Mouse (Mus musculus) ZHBTc4 (cell line): ENCODE measurements at regions not wholly inside any gene's neighbourhood (a gene's known extent, or its start where the extent isn't known, plus 50 kb on each side); places are given as distances from the start of the nearest gene placed in this dataset.

Experiments
- DNase-seq: peaks from one replicate; pipeline ENCODE4 v3.0.0-alpha.2; 2011; ENCODE audit warnings: low read depth, low spot score

DNA sequence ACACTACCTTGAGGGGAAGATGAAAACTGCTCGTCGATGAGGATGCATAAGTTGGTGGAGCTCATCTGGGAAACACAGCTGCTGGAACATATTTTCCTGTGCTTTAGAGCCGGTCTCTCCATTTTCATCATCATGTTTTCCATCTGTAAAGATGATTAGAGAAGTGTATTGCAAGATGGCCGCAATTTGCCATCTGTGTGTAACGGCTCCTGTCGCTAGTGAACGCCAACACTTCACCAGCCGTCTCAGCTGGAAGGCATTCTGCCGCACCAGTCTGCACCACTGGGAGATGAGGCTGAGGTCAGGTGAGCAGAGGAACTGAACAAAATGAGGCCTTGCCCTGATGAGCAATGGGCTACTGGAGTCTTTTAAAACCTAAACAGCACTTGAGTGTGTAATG is 57.4 kb downstream of the Gm21962 start:
- no peak for DNase-seq

DNA sequence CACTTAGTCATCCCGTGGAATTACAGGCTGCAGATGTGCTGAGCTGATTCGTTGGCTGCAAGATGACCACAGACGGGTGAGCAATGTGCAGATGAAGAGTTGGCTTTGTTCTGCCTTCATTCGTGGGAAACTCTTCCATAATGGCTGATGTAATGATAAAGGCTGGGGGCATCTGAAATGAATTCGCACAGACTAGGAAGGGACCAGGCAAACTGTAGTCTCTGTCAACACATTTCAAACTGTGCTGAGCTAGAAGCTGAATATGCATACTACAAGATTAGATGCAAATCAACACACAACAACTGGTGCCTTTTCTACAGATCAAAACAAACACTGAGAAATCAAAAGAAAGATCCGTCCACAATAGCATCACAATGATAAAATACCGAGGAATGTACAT is 58.1 kb downstream of the Gm21962 start:
- no peak for DNase-seq

- peak; percentile 42 for DNase-seq
These were observed 66.0 kb downstream of the Gm21962 start for GRCm38 (mm10) chr3:137737222-137737800.

- no peak for DNase-seq
These were observed 70.2 kb downstream of the Gm21962 start for GRCm38 (mm10) chr3:137741528-137741927.

DNA sequence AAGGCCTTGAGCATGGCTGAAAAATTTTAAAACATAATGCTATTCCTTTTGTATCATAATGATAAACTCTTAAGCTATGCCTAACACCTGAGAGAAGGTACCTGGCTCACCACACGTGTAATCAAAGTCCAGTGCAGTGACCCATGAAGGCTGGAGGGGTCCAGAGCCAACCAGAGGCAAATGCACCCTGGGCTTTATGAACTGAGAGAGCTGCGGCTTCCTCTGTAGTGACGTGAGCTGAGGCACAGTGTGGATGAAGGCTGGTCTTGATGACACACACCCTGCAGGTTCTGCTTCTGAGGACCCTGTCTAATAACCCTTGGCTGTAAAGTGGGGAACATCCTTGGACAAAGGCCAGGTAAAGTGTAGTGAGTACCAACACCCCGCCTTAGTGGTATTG is 70.8 kb downstream of the Gm21962 start:
- no peak for DNase-seq

- DNase-seq = no peak
These were observed 80.5 kb downstream of the Gm21962 start for GRCm38 (mm10) chr3:137751732-137752260.

- DNase-seq = peak; percentile 92
These were observed 81.3 kb downstream of the Gm21962 start for GRCm38 (mm10) chr3:137752447-137753256.

- DNase-seq = no peak
These were observed 81.9 kb downstream of the Gm21962 start for GRCm38 (mm10) chr3:137753257-137753654.

GRCm38 (mm10) chr3:137755391-137755790 is 84.1 kb downstream of the Gm21962 start:
- no peak for DNase-seq

DNA sequence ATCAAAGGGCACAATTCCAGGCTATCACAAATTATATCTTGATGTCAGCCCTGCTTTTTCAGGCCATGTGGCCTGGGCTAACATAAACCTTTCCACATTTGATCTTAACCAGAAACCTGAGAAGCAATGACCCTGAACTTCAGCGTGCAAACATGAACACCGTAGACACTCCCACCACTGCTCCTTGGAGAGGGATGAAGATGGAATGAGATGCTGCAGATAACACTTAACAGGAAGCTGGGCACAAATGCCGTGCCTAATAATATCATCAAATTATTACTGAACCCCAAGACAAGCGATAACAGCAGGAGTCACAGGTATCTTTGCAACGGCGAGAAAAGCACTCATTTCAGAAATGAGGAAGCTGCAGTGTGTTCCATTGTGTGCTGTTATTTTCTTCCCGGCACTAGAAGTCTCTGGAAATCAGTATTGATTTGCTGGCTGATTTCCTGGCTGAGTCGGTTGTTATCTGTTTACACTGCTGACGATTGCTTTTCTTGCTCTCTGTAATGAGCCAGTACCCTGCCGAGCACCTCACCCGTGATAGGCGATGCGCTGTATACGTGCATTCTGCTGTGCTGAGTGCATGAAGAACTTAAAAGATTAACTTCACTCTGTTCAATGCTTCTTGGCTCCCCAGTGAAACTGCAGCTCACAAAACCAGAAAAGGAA is 91.0 kb downstream of the Gm21962 start:
- DNase-seq = no peak

- no peak for DNase-seq
These were observed 92.1 kb downstream of the Gm21962 start for GRCm38 (mm10) chr3:137763406-137763805.

GRCm38 (mm10) chr3:137768627-137769026 is 95.7 kb upstream of the H2afz start:
- no peak for DNase-seq

DNA sequence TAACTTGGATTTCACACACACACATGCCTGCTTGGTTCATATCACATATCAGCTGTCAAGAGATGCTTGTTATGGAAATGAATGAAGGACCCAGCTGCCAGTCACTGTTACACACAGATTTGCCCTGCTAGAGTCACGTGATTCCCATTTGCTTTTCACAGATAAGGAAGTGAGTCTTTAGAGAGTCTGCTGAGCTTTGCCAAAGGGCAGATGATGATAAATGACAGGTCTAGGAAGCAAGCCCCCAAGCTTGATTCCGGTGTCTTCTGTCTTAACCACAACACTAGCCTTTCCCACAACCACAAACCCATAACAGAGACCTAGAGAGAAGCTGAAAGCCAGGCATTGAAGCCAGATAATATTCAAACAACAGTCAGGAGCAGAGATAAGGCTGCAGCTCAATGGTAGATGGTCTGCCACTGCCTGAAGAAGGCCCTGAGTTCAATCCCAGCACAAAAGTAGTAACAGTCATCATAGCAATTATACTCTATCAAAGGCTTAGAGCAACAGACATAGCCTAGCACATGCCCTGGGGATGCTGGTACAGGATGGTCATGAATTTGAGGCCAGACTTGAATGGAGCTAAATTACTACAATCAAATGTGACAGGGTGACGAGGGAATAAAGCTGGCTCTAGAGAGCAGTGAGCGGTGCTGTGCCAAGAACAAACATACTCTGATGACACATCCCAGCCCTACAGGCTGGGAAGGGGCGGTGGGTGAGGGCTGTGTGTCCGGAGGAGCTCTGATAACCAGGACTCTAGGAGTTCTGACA is 89.0 kb upstream of the H2afz start:
- DNase-seq = no peak

GRCm38 (mm10) chr3:137778113-137778512 is 86.2 kb upstream of the H2afz start:
- DNase-seq = peak; percentile 83

GRCm38 (mm10) chr3:137780029-137780428 is 84.3 kb upstream of the H2afz start:
- peak; percentile 98 for DNase-seq

DNA sequence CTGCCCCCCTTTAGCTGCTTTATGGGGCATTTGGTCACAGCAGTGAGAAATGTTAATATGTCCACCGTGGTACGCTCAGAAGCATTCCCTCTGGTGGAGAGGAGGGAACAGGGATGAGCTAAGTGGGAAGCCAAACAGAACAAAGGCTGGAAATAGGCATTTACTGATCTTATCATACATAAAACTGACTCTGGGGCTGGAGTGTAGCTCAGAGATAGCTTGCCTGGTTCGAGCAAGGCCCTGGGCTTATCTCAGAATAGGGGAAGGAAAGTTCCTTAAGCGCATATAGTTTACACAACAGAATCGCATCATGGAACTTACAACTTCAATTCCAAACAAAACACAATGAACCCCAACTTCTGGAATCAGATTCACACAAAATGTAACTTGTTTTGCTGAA is 81.5 kb upstream of the H2afz start:
- no peak for DNase-seq

DNA sequence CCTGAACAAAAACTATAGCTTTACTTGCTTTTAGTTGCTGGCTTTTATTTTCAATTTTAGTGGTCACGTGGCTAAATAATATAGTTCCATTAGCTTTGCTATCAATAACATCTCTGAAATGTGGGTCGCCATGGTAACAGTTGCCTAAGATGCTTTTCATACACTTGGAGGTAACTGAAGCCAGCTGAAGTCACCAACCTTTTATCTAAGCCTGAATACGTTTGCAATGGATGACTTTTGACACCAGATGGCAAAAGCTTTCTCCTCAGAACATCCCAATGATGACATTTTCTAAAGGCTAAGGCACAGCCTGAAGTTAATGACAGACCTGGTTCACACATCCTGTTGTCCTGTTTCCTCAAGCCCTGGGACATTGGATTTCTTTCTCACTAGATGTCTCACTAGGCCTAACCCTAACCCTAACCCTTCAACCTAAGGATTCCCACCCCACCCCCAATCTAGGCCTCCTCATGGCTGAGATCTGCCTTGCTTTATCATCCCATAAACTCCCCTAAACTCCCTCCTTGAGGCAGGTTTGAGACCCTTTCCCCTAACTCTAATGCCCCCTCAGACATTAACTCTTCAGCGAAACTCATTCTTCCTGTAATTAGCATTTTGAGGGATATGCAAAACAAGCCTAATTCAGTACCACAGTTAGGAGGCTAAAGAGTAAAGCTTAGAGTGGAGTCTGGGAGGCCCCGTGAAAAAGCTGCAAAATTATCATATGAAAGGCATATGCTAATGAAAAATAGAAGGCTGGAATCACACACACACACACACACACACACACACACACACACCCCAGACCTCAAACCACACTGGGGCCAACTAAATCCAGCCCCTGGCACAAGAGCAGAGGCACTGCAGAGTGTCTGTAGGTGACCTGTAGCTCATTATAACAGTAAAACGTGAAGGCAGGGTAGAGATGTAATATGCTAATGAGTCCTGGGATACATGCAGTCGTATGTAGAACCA is 80.1 kb upstream of the H2afz start:
- DNase-seq = peak; percentile 33

GRCm38 (mm10) chr3:137785224-137785623 is 79.1 kb upstream of the H2afz start:
- peak; percentile 58 for DNase-seq

GRCm38 (mm10) chr3:137785871-137786270 is 78.4 kb upstream of the H2afz start:
- DNase-seq = peak; percentile 56

DNA sequence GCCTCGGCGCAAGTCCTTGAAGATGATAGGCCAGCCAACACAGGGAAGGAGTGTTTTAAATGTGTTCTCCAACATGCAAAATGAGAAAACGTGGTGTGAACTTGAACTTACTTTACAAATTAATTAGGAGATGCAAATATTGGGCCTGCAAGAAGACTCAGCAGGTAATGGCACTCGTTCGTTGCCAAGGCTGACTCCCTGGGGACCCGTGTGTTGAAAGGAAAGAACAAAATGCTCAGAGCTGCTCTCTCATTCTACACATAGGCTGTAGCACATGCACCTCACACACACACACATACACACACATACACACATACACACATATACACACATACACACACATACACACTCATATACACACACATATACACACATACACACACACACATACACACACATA is 74.6 kb upstream of the H2afz start:
- no peak for DNase-seq

DNA sequence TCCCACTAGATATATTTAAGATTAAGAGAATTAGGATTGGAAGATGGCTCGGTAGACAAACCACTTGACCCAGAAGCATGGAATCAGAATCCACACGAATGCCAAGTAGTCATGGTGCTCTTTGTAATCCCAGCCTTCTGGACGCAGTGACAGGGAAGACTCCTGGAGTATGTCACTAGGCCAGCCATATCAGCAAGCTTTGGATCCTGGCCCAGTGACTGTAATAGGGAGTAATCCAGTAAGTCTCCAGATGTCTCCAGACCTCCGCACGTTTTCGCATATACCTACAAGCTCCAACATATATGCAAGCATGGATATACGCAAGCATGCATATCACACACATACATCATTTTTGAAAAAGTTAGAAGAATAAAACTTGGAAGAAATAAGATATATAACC is 73.9 kb upstream of the H2afz start:
- no peak for DNase-seq
